Mouse (Mus musculus) 3134 (cell line): ENCODE measurements around the gene Top3a.

Source experiments
- DNase-seq: peaks from one replicate; pipeline ENCODE4 v3.0.0-alpha.2; 2011; ENCODE audit warnings: low spot score; ENCODE audit not compliant: insufficient read length; ENCODE audit errors: extremely low read depth

Gene Top3a

GRCm38 (mm10) chr11:60696165-60696564, 81.0 kb downstream of the Top3a start:
- DNase-seq, result no peak
